Mouse (Mus musculus) cerebellum, adult 2 months (tissue): Measurements from ENCODE around the gene Olfr186. TPM values are rescaled to one million over a fixed set of nuclear protein-coding genes. Genes with fewer than 3 reads are reported as not detected.

Experiments
- DNase-seq, 2 experiments: peaks; one replicate each; pipeline ENCODE4 v3.0.0; 2021
- H3K27ac ChIP-seq: fragments of 200-500 bp; 2 replicates; pipeline ENCODE4 v1.5.1; 2012; ENCODE audit warnings: low read length, control low read depth, inconsistent platforms; ENCODE audit not compliant: insufficient read depth
- H3K27me3 ChIP-seq: fragments of 200-500 bp; 2 replicates; pipeline ENCODE4 v1.6.1; 2012; ENCODE audit warnings: inconsistent platforms, mild to moderate bottlenecking, low read length, moderate library complexity; ENCODE audit not compliant: control insufficient read depth, insufficient read depth
- H3K4me1 ChIP-seq: fragments of 200-500 bp; 2 replicates; pipeline ENCODE4 v1.6.1; 2011; ENCODE audit warnings: low read length; ENCODE audit not compliant: control insufficient read depth, insufficient read depth
- H3K4me3 ChIP-seq: fragments of 200-500 bp; replicated peaks from 2 replicates; pipeline ENCODE3; 2011; ENCODE audit warnings: mild to moderate bottlenecking, low read depth, low read length, control low read depth; ENCODE audit not compliant: insufficient read depth
- CTCF ChIP-seq: fragments of 200-500 bp; IDR thresholded peaks from 2 replicates; pipeline ENCODE4 v1.5.1; 2011; ENCODE audit warnings: low read depth, mild to moderate bottlenecking, control low read depth, low read length, moderate library complexity, borderline replicate concordance; ENCODE audit not compliant: insufficient read depth
- POLR2A ChIP-seq: fragments of 200-500 bp; IDR thresholded peaks from 2 replicates; pipeline ENCODE4 v1.6.1; 2011; ENCODE audit warnings: low read length, control low read depth, borderline replicate concordance; ENCODE audit not compliant: insufficient read depth
- WGBS: fragments of 180-500 bp; shearing (Covaris S2); methylation state at CpG from one replicate; pipeline ENCODE4 v1.1.7; 2018; 5-methylcytosine and 5-hydroxymethylcytosine counted together
- polyA plus RNA-seq: library from polyadenylated mRNA; depleted of rRNA; stranded (reverse); fragments of >200 nt; gene quantifications from 2 replicates; pipeline ENCODE4 v1.2.3, GENCODE M21; 2012; rRNA removed

Olfr186 gene
- polyA plus RNA-seq, 1 experiment: not detected

DNA sequence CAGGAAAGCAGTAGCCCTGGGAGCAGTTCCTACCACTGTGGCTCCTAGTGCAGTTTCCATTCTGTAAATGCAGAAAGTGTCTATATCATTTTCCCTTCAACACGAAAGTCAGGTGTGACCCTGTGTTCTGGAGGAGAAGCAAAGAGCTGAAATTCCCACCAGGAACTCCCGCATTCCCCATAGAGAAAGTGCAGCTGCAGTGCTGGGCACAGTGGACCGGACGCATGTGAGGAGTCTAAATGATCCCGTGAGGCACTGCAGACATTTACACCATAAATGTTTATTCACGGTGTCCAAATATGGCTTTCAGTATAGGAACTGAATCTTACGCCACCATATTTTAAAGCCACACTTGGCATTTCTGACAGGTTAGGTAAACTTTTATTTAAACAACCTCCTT lies 9.6 kb upstream of the Olfr186 start, which contains the start of gene Olfr187:
TSS of gene Olfr187 (minus strand) at position 58 of the 400 bp plus-strand sequence.
- TF ChIP-seq CTCF: no peak
- no peak for TF ChIP-seq POLR2A
- Histone ChIP-seq H3K4me1 (no peaks in the 10 kb centered on the region), H3K4me3 (no peak within 1 kb of the TSS), H3K27me3 (no peaks in the 10 kb centered on the region), H3K27ac (no peak within 1 kb of the TSS)
- 90% methylated on average over 7 of the region's 7 CpGs for WGBS
- no peak for DNase-seq

DNA sequence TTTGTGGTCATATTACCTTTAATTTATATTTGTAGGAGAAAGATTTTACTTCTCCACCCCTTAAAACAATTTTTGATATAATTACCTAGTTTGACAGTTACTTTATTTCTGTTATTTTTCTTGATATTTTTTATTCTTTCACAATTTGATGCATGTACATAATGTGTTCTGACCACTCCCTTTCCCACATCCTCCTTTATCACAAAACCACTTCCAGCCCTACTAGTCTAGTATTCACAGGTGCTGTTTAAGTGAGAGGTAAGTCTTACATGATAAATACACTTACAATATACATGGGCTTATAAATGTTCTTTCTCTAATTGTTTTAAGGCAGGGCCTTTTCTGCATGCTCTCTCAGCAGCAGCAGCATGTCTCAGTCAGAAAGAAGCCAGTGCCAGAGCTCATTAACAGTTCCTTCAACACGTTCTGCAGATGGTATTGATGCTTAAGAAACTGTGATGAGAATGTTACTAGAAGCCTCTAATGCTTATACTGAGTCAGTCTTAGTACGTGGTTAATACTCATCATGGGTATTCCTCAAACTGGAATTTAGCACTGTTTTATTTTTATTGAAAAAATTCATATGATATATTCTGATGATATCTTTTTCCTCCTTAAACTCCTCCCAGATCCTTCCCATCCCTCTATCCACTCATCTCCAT lies 16.6 kb downstream of the Olfr186 start:
- TF ChIP-seq POLR2A (no peak), CTCF (no peak)
- no peak overlapping the region for H3K4me3 ChIP-seq
- no peak for DNase-seq
- WGBS: 53% methylated on average over 2 of the region's 2 CpGs
- H3K4me1 ChIP-seq: no peaks in the 10 kb centered on the region
- H3K27me3 ChIP-seq: no peaks in the 10 kb centered on the region
- H3K27ac ChIP-seq: no peak overlapping the region

DNA sequence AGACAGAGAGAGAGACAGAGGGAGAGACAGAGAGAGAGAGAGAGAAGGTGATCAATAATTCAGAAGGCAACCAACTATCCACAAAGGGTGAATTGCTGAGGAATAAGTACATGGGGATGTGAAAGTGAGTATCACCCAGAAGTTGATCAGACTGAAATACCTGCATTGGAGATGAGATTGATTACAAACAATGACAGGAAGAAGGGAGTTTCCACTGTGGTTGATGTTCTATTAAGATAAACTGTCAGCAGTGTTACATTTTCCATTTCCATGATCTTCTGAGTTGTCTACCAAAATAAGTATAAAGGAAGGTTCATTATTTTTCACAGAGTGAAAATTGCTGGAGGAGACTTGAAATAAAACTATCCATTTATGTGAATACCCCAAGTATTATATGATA lies 22.9 kb downstream of the Olfr186 start:
- Histone ChIP-seq H3K27ac (no peak overlapping the region), H3K27me3 (no peaks in the 10 kb centered on the region), H3K4me1 (no peaks in the 10 kb centered on the region), H3K4me3 (no peak overlapping the region)
- DNase-seq: no peak
- no peak for TF ChIP-seq POLR2A

DNA sequence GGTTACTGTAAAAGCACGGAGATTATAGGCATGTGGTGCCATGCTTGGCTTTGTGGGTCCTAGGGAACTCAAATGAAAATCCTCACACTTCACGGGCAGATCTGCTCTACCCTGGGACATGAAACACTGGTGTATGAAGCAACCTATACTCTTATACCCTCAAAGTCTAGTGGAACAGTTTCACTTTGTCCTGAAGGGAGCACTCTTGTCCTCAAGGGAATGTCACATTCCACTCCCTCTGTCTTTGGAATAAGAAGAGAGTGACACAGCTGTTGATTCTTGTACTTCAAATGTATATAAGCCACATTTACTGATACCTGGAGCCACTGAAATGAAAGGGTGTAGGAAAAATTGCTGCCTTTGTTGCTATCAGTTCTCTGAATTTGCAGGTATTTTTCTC lies 35.0 kb downstream of the Olfr186 start, which contains the start of gene Olfr183:
TSS of gene Olfr183 (plus strand) at position 301 of the 400 bp plus-strand sequence.
- no peak within 1 kb of the TSS for H3K27ac ChIP-seq
- WGBS: 74% methylated on average over 2 of the region's 2 CpGs
- no peaks in the 10 kb centered on the region for H3K27me3 ChIP-seq
- no peak for DNase-seq
- TF ChIP-seq POLR2A (no peak), CTCF (no peak)
- no peak within 1 kb of the TSS for H3K4me3 ChIP-seq
- no peaks in the 10 kb centered on the region for H3K4me1 ChIP-seq

Other genes starting within 250 kb of the Olfr186 start
- gene Olfr173, start 230.0 kb downstream of the Olfr186 start, polyA plus RNA-seq: not detected in 2 replicates
- gene Olfr175-ps1, start 203.5 kb downstream of the Olfr186 start, polyA plus RNA-seq: not detected in 2 replicates
- gene Olfr177, start 155.5 kb downstream of the Olfr186 start, polyA plus RNA-seq: not detected in 2 replicates
- gene Olfr178, start 138.2 kb downstream of the Olfr186 start, polyA plus RNA-seq: not detected in 2 replicates
- gene Olfr181, start 101.5 kb downstream of the Olfr186 start, polyA plus RNA-seq: not detected in 2 replicates
- gene Olfr180, start 100.9 kb downstream of the Olfr186 start, polyA plus RNA-seq: not detected in 2 replicates
- not detected in 2 replicates for gene Olfr183, start 34.9 kb downstream of the Olfr186 start, polyA plus RNA-seq
- not detected in 2 replicates for gene Olfr187, start 9.5 kb upstream of the Olfr186 start, polyA plus RNA-seq
- not detected in 2 replicates for gene Olfr190, start 47.7 kb upstream of the Olfr186 start, polyA plus RNA-seq
- gene Olfr191, start 59.5 kb upstream of the Olfr186 start, polyA plus RNA-seq: not detected in 2 replicates
- gene Olfr193, start 81.6 kb upstream of the Olfr186 start, polyA plus RNA-seq: not detected in 2 replicates
- gene Olfr194, start 90.8 kb upstream of the Olfr186 start, polyA plus RNA-seq: not detected in 2 replicates
- gene Olfr195, start 116.8 kb upstream of the Olfr186 start, polyA plus RNA-seq: not detected in 2 replicates
- not detected in 2 replicates for gene Olfr196, start 140.2 kb upstream of the Olfr186 start, polyA plus RNA-seq
- not detected in 2 replicates for gene Olfr198, start 173.2 kb upstream of the Olfr186 start, polyA plus RNA-seq
- gene Olfr199, start 189.5 kb upstream of the Olfr186 start, polyA plus RNA-seq: not detected in 2 replicates
- gene Olfr201, start 242.3 kb upstream of the Olfr186 start, polyA plus RNA-seq: not detected in 2 replicates